Mouse (Mus musculus) cerebellum, adult 18-20 months (tissue): ENCODE results near the gene Gcc2.
A peak's percentile ranks its signal among the peaks of the same experiment; 100 is the strongest.
"Not testable (repeated sequence)": the region's sequence is repeated elsewhere in the genome, so short reads cannot be mapped to it uniquely, and the experiment has no call there.

ENCODE experiments used
- DNase-seq, 2 experiments: peaks; one replicate each; pipeline ENCODE4 v3.0.0; 2021

The Gcc2 gene

DNA sequence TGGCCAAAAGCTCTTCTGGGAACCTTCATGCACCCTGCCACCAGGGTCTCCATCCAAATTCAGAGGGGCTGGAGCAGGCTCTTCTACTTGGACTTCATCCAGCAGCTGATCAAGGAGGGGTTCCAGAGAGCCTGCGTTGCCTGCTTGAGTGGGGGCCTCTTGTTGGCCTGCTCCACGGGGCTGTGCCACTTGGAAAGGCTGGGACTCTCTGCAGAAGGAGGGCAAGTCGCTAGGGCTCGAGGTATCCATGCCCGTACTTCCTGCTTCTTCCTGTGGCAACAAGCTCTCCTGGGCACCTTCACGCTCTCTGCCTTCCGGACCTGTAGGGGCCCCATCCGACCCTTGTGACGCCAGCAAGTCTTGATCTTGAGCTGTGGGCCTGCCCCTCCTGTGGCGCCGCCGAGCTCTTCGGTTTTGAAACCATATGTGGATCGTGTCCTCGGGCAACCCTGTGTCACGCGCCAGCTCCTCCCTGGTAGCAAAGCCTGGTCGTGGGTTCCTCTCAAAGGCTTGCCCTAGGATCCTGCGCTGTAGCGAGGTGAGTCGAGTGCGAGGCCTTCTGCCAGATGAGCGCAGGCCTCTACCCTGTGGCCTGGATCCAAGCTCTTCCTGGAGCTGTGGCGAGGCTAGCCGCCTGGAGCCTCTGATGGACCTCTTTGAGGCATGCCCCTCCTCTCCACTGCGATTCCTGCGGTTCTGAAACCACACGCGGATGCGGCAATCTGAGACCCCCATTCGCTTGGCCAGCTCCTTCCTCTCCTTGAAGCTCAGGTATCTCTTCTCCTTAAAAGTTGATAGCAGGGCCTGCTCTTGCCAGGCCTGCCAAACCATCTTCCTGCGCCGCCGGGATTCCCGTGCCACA lies 23.3 kb upstream of the Gcc2 start:
- peak; percentile 66 to 68 for DNase-seq

GRCm38 (mm10) chr10:58232641-58232969 lies 22.7 kb upstream of the Gcc2 start, which contains the start of gene Duxf3:
Gene Duxf3, minus strand, starts transcription at chr10:58232675.
- not testable (repeated sequence) for DNase-seq

GRCm38 (mm10) chr10:58233054-58233739 lies 22.1 kb upstream of the Gcc2 start:
- not testable (repeated sequence) for DNase-seq

DNA sequence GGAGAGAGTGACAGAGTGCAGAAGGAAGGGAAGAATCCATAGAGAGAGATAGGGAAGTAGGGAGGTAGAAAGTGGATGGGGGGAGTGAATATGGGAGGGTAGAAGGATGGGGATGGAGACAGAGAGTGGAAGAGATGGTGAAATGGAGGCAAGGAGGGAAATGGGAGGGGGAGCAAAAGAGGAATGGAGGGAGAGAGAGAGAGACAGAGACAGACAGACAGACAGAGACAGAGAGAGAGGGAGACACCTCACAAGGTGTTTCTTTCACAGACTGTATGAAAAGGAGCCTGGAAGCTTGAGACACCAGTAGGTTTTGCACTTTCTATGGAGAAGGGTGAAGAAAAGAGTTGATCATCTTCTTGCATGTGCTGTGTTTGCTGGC lies 21.6 kb upstream of the Gcc2 start:
- DNase-seq, result peak in 1 of 2 experiments; percentile 32

GRCm38 (mm10) chr10:58234985-58235384 lies 20.3 kb upstream of the Gcc2 start:
- DNase-seq, result not testable (repeated sequence)

- DNase-seq, result no peak
These were observed 18.7 kb upstream of the Gcc2 start, which contains the start of gene Gm4981 for GRCm38 (mm10) chr10:58236613-58237012. Gene Gm4981, minus strand, starts transcription at chr10:58236701.

DNA sequence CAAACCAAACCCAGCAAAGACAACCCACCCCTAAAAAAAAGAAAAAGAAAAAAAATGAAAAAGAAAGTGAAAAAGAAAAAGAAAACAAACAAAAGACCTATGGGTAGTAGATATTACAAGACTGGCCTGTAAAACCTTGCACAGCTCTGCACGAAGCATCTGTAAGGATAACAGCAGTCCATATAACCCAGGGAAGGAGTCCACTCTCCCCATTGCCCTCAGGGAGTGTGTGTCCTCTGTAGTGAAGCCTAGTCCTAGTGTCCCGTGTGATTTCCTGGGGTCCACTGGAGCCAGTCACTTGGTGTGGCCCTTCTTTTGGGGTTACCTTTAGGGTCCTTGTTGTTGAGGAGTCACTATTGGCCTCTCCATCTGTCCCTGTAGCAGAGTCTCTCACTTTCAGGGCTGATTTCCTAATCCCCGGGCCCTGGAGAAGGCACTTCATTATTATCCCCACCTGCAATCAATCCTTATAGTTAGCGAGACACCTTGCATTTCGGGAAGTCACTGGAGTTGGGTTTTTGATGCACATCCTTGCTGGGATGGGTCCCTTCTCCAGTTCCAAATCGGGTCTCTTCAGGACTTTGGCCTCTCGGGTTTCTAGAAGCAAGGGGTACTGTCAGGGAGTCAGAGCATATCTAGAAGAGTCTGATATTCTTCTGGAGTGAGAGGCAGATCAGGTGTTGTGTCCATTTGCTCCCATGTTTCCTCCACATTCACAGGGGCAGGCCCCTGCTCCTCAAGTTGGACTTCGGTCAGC lies 16.1 kb upstream of the Gcc2 start:
- DNase-seq, result peak; percentile 26 to 51

- no peak for DNase-seq
These were observed 5.8 kb upstream of the Gcc2 start for GRCm38 (mm10) chr10:58249535-58249934.

DNA sequence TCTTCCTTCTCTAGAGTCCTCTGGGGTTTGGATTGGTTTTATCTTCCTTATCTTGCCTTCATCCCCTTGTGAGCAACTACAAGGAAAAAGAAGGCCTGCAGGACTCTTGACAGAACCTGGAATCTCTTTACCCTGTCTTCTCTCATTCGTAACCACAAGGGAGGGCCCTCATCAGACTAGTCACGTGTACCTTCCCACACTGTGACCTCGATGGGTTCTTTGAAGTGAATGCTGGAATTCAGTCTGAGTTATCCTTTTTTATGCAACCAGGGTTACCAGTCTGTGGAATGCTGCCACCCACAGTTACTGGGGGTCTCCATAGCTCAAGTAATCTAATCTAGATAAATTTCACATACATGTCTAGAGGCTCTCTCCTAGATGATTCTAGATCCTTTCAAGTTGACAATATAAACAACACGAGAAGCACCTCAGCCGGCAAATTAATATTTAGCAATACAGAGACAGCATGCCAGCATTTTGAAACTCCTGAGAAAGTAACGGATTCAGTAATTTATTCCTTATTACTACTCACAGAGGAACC lies 592 bp upstream of the Gcc2 start:
- DNase-seq, result peak; percentile 5 to 20

DNA sequence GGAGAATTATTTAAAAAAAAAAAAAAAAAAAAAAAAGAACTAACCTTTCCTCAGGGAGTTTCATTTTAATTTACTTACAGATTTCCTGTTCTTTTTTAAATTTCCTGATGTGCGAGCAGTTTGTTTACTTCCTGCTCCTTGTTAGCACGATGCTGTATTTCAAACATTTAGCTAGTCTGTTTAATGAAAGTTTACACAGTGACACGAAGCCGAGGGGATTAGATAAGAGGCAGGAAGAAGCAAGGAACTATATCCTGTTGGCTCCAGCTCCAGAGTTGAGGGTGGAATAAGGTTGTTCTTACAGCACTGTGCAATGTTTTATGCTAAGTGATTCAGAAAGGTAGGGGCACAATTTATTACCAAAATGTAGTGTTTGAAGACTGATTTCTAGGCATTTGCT lies 657 bp downstream of the Gcc2 start:
- DNase-seq, result no peak

GRCm38 (mm10) chr10:58258466-58258865 lies 3.2 kb downstream of the Gcc2 start:
- DNase-seq, result no peak

DNA sequence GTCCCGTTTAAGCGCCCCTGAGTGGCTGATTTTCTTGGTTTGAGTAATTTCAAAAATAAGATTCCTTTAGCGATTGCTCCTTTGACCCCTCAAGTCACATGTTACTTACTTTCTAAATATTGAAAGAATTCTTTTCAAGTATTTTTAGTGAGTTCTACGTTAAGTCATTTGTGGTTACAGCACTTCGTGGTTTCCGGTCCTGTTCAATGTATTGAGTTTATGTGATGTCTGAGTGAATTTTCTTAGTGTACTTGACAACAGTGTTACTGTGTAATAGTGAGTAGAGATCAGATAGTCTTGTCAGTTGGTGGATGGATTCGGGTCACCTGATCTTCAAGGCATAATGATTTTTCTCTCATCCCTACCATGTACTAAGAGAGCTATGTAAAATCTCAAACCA lies 26.9 kb downstream of the Gcc2 start:
- no peak for DNase-seq

- no peak for DNase-seq
These were observed 35.4 kb downstream of the Gcc2 start for GRCm38 (mm10) chr10:58290742-58291141.

- no peak for DNase-seq
These were observed 38.9 kb downstream of the Gcc2 start for GRCm38 (mm10) chr10:58294246-58294645.

DNA sequence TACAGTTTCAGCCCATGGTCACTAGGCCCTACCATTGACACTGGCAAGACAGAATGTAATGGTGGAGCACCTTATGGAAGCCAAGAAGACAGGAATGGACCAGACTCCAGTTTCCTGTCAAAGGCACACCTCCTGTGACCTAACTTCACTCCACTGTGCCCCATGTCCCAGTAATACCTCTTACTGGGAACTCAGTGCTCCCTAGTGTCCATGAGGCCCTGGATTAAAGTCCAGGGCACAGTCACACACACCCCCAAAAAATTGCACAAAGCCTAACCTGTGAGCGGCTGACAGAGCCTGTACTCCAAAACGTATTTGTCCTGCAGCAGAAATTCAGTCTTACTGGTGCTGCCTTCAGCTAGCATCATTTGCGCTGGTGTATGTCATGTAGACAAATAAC lies 40.3 kb downstream of the Gcc2 start:
- DNase-seq, result no peak

- DNase-seq, result no peak
These were observed 49.7 kb downstream of the Gcc2 start for GRCm38 (mm10) chr10:58304996-58305395.

DNA sequence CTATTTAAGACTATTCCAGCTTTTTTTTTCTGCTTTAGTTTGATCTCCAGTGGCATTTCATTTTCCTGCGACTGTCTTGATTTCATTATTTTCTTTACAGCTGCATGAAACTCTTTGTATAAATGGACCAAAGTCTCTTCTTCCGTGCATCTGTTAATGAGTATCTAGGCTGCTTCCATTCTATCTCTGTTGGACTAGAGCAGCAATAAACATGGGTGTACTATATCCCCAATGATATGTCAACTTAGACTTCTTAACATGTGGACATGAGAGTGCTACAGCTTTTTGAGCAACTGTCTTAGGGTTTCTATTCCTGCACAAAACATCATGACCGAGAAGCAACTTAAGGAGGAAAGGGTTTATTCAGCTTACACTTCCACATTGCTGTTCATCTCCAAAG lies 51.6 kb downstream of the Gcc2 start:
- DNase-seq, result no peak

GRCm38 (mm10) chr10:58310791-58311190 lies 55.5 kb downstream of the Gcc2 start:
- DNase-seq, result no peak

DNA sequence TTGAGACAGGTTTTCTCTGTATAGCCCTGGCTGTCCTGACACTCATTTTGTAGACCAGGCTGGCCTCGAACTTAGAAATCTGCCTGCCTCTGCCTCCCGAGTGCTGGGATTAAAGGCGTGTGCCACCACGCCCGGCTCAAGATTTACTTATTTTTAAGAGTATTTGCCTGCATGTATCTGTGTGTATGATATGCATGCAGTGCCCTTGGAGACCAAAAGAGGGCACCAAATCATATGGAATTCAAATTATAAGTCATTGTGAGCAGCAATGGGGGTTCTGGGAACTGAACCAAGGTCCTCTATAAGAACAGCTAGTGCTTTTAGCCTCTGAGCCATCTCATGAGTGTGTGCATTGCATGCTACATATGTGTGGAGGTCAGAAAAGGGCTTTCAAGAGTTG lies 57.6 kb downstream of the Gcc2 start:
- DNase-seq, result no peak

- DNase-seq, result no peak
These were observed 65.6 kb downstream of the Gcc2 start for GRCm38 (mm10) chr10:58320881-58321280.

GRCm38 (mm10) chr10:58322361-58323027 lies 67.2 kb downstream of the Gcc2 start:
- DNase-seq, result no peak
